Mouse (Mus musculus): ENCODE measurements at regions not wholly inside any gene's neighbourhood (a gene's known extent, or its start where the extent isn't known, plus 50 kb on each side); places are given as distances from the start of the nearest gene placed in this dataset.
"Not testable (repeated sequence)": the region's sequence is repeated elsewhere in the genome, so short reads cannot be mapped to it uniquely, and the experiment has no call there.

DNA sequence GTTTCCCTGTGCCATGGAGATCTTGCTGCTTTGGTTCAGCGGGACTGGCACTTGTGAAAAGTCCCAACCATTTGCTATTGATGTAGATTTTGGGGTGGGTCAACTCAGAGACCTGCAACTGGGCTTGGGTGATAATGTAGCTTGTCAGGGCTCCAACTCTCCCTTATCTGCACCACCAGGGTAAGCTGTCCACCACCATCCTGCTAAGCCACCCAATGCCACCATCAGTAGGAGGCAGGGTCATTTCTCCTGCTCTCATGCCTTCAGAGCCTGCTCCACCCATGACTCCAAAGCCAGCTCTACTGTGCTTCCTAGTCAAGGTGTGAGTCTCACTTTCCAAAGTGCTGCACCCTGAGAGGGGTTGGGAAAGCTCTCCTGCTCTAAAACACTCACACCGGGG, 776.2 kb downstream of the Diaph2 start:
- ATAC-seq = no peak

DNA sequence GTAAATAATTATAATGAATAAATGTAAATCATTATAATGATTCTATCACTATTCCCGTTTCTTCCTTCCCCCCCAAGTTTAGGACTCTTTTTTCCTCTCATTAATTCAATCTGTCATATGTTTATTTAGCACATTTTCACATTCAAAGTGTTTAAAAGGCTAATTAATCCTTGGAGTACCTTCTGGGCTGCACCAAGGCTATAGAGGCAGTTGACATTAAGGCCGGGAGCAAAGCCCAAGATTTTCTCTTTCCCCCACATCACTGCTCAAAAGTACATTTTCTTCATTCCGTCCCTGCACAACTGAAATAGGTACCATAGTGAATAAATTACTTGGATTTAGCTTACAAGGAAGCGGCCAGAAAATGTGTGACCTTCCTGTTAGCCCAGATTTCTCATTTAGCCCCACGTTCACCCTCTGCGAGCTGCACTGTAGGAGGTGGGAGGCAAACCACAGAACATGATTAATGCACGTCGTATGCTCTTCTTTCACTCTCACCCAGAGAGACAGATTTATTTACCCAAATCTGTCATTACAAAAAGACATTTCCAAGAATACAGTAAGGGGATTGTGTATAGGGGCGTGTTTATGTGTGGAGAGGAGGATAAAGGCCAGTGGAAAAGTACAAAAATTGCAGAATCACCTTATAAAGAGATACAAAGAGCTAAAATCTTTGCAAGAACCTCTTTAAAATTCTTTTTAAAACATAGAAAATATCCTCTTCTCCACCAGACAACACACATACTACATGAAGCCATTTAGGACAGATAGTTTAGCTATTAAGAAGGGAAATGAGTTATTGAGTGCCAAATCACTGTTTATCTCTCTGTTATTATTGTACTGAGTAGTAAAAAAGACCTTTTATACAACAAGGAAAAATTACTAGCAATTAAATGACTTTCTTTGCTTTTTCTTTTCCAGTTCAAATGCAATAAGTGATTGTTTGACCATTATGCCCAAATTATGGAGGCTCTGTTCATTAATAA, 783.9 kb downstream of the Diaph2 start:
- ATAC-seq = no peak

GRCm38 (mm10) chrX:130538771-130539170, 789.2 kb downstream of the Diaph2 start:
- not testable (repeated sequence) for ATAC-seq

DNA sequence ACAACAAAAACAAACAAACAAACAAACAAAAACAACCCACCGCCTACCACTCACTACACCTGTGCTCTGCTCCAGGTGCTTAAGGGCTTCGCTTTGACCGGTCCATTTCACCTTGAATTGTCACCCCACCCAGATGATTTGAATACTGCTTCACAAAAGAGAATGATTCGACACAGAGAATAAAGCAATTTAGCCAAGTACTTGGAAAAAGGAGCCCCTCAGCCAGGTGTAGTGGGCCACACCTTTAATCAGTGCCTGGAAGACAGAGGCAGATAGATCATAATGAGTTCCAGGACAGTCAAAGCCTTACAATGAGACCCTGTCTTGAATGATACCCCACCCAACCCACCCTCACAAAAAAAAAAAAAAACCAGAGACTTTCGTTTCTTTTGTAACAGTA, 798.5 kb downstream of the Diaph2 start:
- no peak for ATAC-seq

DNA sequence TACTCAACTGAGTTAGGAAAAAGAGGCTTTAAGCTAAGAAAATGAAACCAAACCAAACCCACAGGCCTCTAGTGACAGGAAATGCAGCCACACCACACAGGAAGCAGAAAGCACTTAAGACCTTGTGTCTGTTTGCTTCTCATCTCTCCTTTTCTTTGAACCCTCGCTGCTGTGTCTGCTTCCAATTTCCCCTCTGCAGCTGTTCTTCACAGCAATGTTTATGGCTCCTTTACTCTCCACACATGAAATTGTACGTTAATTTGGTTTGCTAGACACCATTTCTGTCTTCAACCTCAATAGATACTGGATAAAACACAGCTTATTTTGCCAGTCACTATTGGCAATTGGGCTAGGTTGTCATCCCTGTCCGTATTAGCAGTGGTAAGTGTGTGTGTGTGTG, 799.7 kb downstream of the Diaph2 start:
- peak; percentile 98 for ATAC-seq

GRCm38 (mm10) chrX:130549925-130550324, 800.4 kb downstream of the Diaph2 start:
- ATAC-seq = no peak

DNA sequence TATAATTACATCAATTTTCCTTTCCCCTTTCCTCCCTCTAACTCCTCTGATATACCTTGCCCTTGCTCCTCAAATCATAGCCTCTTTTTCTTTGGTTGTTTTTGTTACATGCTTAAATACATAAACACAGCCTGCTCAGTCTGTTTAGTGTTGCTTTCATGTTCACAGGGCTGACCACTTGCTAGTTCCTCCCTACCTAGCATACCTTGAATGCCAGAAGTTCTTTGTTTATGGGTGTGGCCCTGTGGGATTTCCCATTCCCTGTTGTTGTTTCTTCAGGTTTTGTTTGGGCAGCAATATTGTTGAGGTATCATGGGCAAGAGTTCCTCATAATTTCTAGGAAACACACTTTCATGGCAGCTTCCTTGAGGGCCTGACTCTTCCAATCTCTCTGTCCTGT, 807.7 kb downstream of the Diaph2 start:
- no peak for ATAC-seq

DNA sequence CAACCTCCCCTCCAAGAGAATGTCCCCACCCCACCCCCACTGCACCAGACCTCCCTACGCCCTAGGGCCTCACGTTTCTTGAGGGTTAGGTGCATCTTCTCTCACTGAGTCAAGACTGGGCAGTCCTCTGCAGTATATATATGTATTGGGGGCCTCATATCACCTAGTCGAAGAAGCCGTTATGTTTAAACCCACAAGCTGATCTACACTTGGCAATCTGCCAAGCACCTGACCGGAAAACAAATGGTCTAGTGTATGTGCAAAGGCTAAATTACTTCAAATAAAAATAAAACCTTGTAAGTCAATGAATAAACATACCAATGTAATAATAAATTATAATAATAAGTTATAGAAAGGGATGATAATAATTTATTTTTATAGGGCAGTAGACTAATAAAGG, 828.2 kb downstream of the Diaph2 start:
- no peak for ATAC-seq

GRCm38 (mm10) chrX:130596631-130597030, 847.1 kb downstream of the Diaph2 start:
- ATAC-seq = no peak

DNA sequence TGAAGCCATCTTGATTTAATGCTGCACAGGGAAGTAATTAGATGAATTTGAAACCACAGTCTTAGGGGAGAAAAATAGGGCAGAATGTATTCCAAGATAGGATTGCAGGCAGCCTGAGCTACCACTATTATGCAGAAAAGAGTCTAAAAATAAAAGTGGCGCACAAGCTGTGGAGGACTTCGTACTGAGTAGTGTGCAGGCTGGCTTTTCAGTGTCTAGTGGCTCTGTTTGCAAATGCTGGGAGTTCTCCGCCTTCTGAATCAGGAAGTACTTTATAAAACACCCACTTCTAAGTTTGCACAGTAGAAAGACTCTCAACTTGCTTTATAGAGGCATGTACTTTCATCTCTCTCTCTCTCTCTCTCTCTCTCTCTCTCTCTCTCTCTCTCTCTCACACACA, 852.4 kb downstream of the Diaph2 start:
- no peak for ATAC-seq

DNA sequence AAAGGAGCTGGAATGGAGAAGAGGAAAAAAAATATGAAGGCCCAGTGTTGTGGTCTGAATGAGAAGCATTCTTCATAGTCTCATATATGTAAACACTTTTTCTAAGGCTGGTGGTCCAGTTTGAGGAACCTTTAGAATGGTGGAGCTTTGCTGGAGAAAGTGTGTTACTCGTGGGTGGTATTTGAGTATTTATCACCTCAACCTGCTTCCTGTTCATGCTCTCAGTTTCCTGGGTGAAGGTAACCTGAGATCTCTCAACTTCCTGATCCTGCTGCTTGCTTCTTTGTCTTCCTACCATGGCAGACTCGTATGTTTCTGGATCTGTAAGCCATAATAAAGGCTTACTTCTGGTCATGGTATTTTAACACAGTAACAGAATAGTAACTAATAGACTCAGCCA, 889.0 kb downstream of the Diaph2 start:
- no peak for ATAC-seq

DNA sequence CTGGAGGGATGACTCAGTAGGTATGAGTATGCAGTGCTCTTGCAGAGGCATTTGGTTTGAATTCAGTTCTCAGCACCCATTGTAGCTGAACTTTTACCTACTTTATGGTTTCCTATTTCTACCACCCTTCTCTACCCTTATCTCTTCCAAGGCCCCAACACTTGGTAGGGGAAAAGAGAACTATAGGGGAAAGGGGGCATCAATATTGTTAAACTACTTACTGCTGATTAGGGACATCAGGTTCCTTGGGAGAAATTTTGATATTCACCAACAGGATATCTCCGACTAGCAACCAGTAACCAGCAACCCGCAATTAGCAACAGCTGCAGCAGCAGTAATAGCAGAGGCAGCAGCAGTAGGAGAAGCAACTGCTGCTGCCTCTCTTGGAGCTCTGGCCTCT, 906.3 kb downstream of the Diaph2 start:
- no peak for ATAC-seq

GRCm38 (mm10) chrX:130684381-130684780, 934.8 kb downstream of the Diaph2 start:
- no peak for ATAC-seq

GRCm38 (mm10) chrX:130708929-130709328, 959.4 kb downstream of the Diaph2 start:
- ATAC-seq = peak; percentile 23

DNA sequence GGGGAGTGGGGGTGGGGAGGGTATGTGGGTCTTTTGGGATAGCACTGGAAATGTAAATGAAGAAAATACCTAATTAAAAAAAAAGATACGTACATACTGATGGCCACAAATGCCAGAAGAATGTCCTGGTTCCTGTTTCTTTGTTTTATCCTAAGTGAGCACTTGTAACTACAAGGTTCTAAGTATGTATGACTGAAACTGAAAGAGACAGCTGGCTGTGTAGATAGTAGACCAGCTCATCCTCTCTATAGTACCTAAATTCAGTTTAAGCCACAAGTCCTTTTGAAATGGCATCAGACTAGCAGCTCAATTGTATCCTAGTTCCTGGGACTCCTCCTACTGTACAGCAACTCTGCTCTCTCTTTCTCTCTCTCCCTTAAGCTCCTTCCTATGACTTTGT, 994.6 kb downstream of the Diaph2 start:
- ATAC-seq = not testable (repeated sequence)
